Mouse (Mus musculus) fat pad, adult 2 months (tissue): ENCODE data around the gene Gmip.

Source experiments
- DNase-seq: peaks from one replicate; pipeline ENCODE4 v3.0.0-alpha.2; 2011; ENCODE audit warnings: low read depth, low spot score; ENCODE audit errors: extremely low read depth

Gmip gene

GRCm38 (mm10) chr8:69808094-69808863 is at the start of gene Gmip:
Gene Gmip, plus strand, starts transcription at chr8:69808679.
- no peak for DNase-seq

GRCm38 (mm10) chr8:69761814-69762445 is 46.5 kb upstream of the Gmip start:
- no peak for DNase-seq

- no peak for DNase-seq
Observed at GRCm38 (mm10) chr8:69771221-69771620, 37.3 kb upstream of the Gmip start.

GRCm38 (mm10) chr8:69772106-69772505 is 36.4 kb upstream of the Gmip start:
- no peak for DNase-seq

GRCm38 (mm10) chr8:69774503-69775148 is 33.9 kb upstream of the Gmip start, which contains the start of gene Gm20422:
Gene Gm20422, minus strand, starts transcription at chr8:69774886.
- peak; percentile 80 for DNase-seq

- no peak for DNase-seq
Observed at GRCm38 (mm10) chr8:69775149-69775534, 33.3 kb upstream of the Gmip start.

GRCm38 (mm10) chr8:69777111-69777510 is 31.4 kb upstream of the Gmip start:
- no peak for DNase-seq

- no peak for DNase-seq
Observed at GRCm38 (mm10) chr8:69789105-69789504, 19.4 kb upstream of the Gmip start.

GRCm38 (mm10) chr8:69789731-69790130 is 18.7 kb upstream of the Gmip start:
- DNase-seq = no peak

GRCm38 (mm10) chr8:69790364-69790763 is 18.1 kb upstream of the Gmip start:
- DNase-seq = no peak

GRCm38 (mm10) chr8:69790773-69791367 is 17.6 kb upstream of the Gmip start, which contains the start of the genes Atp13a1 and Zfp866:
Gene Atp13a1, plus strand, starts transcription at chr8:69791163.
Gene Zfp866, minus strand, starts transcription at chr8:69791178.
- no peak for DNase-seq

- DNase-seq = no peak
Observed at GRCm38 (mm10) chr8:69791415-69792068, 16.9 kb upstream of the Gmip start.

GRCm38 (mm10) chr8:69793666-69794065 is 14.8 kb upstream of the Gmip start:
- DNase-seq = no peak

GRCm38 (mm10) chr8:69794096-69794495 is 14.4 kb upstream of the Gmip start:
- DNase-seq = no peak

- DNase-seq = no peak
Observed at GRCm38 (mm10) chr8:69794901-69795300, 13.6 kb upstream of the Gmip start.

- DNase-seq = no peak
Observed at GRCm38 (mm10) chr8:69796721-69797345, 11.6 kb upstream of the Gmip start.

- no peak for DNase-seq
Observed at GRCm38 (mm10) chr8:69797661-69798060, 10.8 kb upstream of the Gmip start.

GRCm38 (mm10) chr8:69799261-69799660 is 9.2 kb upstream of the Gmip start:
- no peak for DNase-seq

- no peak for DNase-seq
Observed at GRCm38 (mm10) chr8:69799946-69800345, 8.5 kb upstream of the Gmip start.

- no peak for DNase-seq
Observed at GRCm38 (mm10) chr8:69801796-69802195, 6.7 kb upstream of the Gmip start.
